Mouse (Mus musculus): Measurements from ENCODE around the gene Akr1b7. TPM values are rescaled to one million over a fixed set of nuclear protein-coding genes. Genes with fewer than 3 reads are reported as not detected.

Akr1b7 gene
- total RNA-seq, 1 experiment: not detected

DNA sequence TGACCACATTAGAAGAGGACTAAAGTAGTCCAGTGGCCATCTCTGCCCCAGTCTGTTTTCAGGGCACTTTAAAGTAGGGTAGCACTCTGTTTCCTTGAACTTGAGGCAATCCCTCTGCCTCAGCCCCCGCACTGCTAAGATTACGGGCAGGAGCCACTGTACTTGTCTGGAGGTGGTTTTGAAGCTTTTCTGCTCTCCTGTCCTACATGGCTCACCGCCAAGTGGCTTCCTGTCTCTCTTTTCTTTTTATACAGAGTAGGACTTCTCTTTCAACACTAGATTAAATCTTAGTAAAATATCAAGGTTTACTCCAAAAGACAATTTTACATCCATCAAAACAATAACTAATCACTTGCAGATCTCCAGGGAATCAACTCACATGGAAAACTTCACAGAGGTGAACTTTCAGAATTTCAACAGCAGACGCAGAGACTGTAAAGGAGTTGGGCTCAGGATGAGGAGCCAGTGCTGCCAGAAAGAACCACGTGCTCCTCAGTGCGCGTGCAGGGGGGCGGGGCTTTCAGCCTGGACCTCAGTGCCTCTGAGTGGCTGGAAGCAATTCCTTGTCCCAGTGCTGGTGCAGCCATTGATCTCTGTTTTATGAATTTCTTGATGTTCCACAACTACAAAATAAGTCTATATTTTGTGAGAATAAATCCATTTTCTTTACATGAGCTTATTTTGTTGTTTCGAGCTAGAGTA is 29.6 kb downstream of the Akr1b7 start:
- no peaks in the 10 kb centered on the region; a peak in 1 of 4 replicates for H3K4me1 ChIP-seq (ENCODE audit: control insufficient read depth in 2 of 2, insufficient read depth in 2 of 2, low read length in 2 of 2, poor library complexity in 1 of 2)
- no peaks in the 10 kb centered on the region for H3K9me3 ChIP-seq (ENCODE audit: control insufficient read depth, insufficient read depth, low read depth, low read length)
- in situ Hi-C loops (cut with MboI; ENCODE audit: low sequenced_read_pairs in 2 of 2, unreplicated experiment in 2 of 2): no loop called here
- no peaks in the 10 kb centered on the region for H3K36me3 ChIP-seq (ENCODE audit: control insufficient read depth, insufficient read depth, low read length, poor library complexity, severe bottlenecking)
- peak; percentile 13 for DNase-seq (ENCODE audit: low read depth, low spot score)
- no peak overlapping the region for H3K9ac ChIP-seq (ENCODE audit: insufficient read depth, low read depth, low read length, poor library complexity, severe bottlenecking)
- no peak overlapping the region for H3K4me3 ChIP-seq (ENCODE audit: insufficient read depth in 1 of 2, low read depth in 1 of 2, low read length in 2 of 2, poor library complexity in 1 of 2, severe bottlenecking in 1 of 2)
- no peak overlapping the region for H3K27ac ChIP-seq (ENCODE audit: insufficient read depth, low read depth, low read length, poor library complexity, severe bottlenecking)
- no peak for TF ChIP-seq ZNF384 (IDR thresholded peaks at IDR 0.05; ENCODE audit: low read depth, low read length)
- TF ChIP-seq HCFC1 (IDR thresholded peaks at IDR 0.05; ENCODE audit: borderline replicate concordance, insufficient read depth, low read length): no peak
- no peak for TF ChIP-seq CHD2 (IDR thresholded peaks at IDR 0.05; ENCODE audit: low read depth, low read length)
- TF ChIP-seq ZC3H11A (IDR thresholded peaks at IDR 0.05; ENCODE audit: borderline replicate concordance, low read depth, low read length): no peak
- no peak for TF ChIP-seq MAFK (IDR thresholded peaks at IDR 0.05; ENCODE audit: insufficient read depth, low read depth, low read length)

DNA sequence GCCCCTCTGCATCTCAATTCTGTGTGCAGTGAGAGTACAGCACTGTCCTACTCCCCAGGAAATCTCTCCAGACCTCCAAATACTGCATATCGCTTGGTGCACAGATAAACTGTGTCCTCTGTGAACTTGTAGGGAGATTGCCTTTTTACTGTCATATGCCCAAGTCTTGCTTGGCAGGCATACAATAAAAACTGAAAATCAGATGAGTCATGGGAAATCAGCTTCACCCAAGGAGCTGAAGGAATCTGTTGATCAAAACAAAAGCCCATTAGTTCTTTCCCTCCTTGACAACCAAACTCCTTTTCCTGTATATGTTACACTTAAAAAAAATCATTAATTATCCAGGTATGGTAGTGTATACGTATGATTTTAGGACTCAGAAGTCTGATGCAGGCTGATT is 31.7 kb downstream of the Akr1b7 start:
- in situ Hi-C loops (cut with MboI; ENCODE audit: low sequenced_read_pairs in 2 of 2, unreplicated experiment in 2 of 2): no loop called here
- TF ChIP-seq MAFK (IDR thresholded peaks at IDR 0.05; ENCODE audit: insufficient read depth, low read depth, low read length) (no peak), ZC3H11A (IDR thresholded peaks at IDR 0.05; ENCODE audit: borderline replicate concordance, low read depth, low read length) (no peak), CHD2 (IDR thresholded peaks at IDR 0.05; ENCODE audit: low read depth, low read length) (no peak), HCFC1 (IDR thresholded peaks at IDR 0.05; ENCODE audit: borderline replicate concordance, insufficient read depth, low read length) (no peak), ZNF384 (IDR thresholded peaks at IDR 0.05; ENCODE audit: low read depth, low read length) (no peak)
- Histone ChIP-seq H3K4me3 (ENCODE audit: insufficient read depth in 1 of 2, low read depth in 1 of 2, low read length in 2 of 2, poor library complexity in 1 of 2, severe bottlenecking in 1 of 2) (no peak overlapping the region), H3K36me3 (ENCODE audit: control insufficient read depth, insufficient read depth, low read length, poor library complexity, severe bottlenecking) (no peaks in the 10 kb centered on the region), H3K4me1 (ENCODE audit: control insufficient read depth in 2 of 2, insufficient read depth in 2 of 2, low read length in 2 of 2, poor library complexity in 1 of 2) (no peaks in the 10 kb centered on the region; a peak in 1 of 4 replicates), H3K27ac (ENCODE audit: insufficient read depth, low read depth, low read length, poor library complexity, severe bottlenecking) (no peak overlapping the region), H3K9ac (ENCODE audit: insufficient read depth, low read depth, low read length, poor library complexity, severe bottlenecking) (no peak overlapping the region), H3K9me3 (ENCODE audit: control insufficient read depth, insufficient read depth, low read depth, low read length) (no peaks in the 10 kb centered on the region)
- no peak for DNase-seq (ENCODE audit: low read depth, low spot score)

- Histone ChIP-seq H3K9me3 (ENCODE audit: control insufficient read depth, insufficient read depth, low read depth, low read length) (no peaks in the 10 kb centered on the region), H3K36me3 (ENCODE audit: control insufficient read depth, insufficient read depth, low read length, poor library complexity, severe bottlenecking) (no peaks in the 10 kb centered on the region), H3K9ac (ENCODE audit: insufficient read depth, low read depth, low read length, poor library complexity, severe bottlenecking) (no peak overlapping the region), H3K4me3 (ENCODE audit: insufficient read depth in 1 of 2, low read depth in 1 of 2, low read length in 2 of 2, poor library complexity in 1 of 2, severe bottlenecking in 1 of 2) (no peak overlapping the region), H3K4me1 (ENCODE audit: control insufficient read depth in 2 of 2, insufficient read depth in 2 of 2, low read length in 2 of 2, poor library complexity in 1 of 2) (no peaks in the 10 kb centered on the region), H3K27ac (ENCODE audit: insufficient read depth, low read depth, low read length, poor library complexity, severe bottlenecking) (no peak overlapping the region)
- peak; percentile 59 for DNase-seq (ENCODE audit: low read depth, low spot score)
- in situ Hi-C loops (cut with MboI; ENCODE audit: low sequenced_read_pairs in 2 of 2, unreplicated experiment in 2 of 2): loop anchor here in 1 of 2 experiments (5.0 kb wide), 1 partner anchor 156 kb away; no protein-coding TSS in a partner anchor
- TF ChIP-seq CHD2 (IDR thresholded peaks at IDR 0.05; ENCODE audit: low read depth, low read length) (no peak), ZC3H11A (IDR thresholded peaks at IDR 0.05; ENCODE audit: borderline replicate concordance, low read depth, low read length) (peak; percentile 75; the same call in 1 of the 2 replicates)
Observed at GRCm38 (mm10) chr6:34447961-34448360, 35.8 kb downstream of the Akr1b7 start.

- H3K9me3 ChIP-seq (ENCODE audit: control insufficient read depth, insufficient read depth, low read depth, low read length): no peaks in the 10 kb centered on the region
- in situ Hi-C loops (cut with MboI; ENCODE audit: low sequenced_read_pairs in 2 of 2, unreplicated experiment in 2 of 2): loop anchor here in 1 of 2 experiments (5.0 kb wide), 1 partner anchor 156 kb away; no protein-coding TSS in a partner anchor
- H3K36me3 ChIP-seq (ENCODE audit: control insufficient read depth, insufficient read depth, low read length, poor library complexity, severe bottlenecking): no peaks in the 10 kb centered on the region
- no peak overlapping the region for H3K27ac ChIP-seq (ENCODE audit: insufficient read depth, low read depth, low read length, poor library complexity, severe bottlenecking)
- DNase-seq (ENCODE audit: low read depth, low spot score): no peak
- H3K4me3 ChIP-seq (ENCODE audit: insufficient read depth in 1 of 2, low read depth in 1 of 2, low read length in 2 of 2, poor library complexity in 1 of 2, severe bottlenecking in 1 of 2): no peak overlapping the region
- H3K9ac ChIP-seq (ENCODE audit: insufficient read depth, low read depth, low read length, poor library complexity, severe bottlenecking): no peak overlapping the region
- TF ChIP-seq ZC3H11A (IDR thresholded peaks at IDR 0.05; ENCODE audit: borderline replicate concordance, low read depth, low read length) (no peak), CHD2 (IDR thresholded peaks at IDR 0.05; ENCODE audit: low read depth, low read length) (no peak), ZNF384 (IDR thresholded peaks at IDR 0.05; ENCODE audit: low read depth, low read length) (no peak)
- H3K4me1 ChIP-seq (ENCODE audit: control insufficient read depth in 2 of 2, insufficient read depth in 2 of 2, low read length in 2 of 2, poor library complexity in 1 of 2): no peaks in the 10 kb centered on the region
Observed at GRCm38 (mm10) chr6:34448696-34449095, 36.6 kb downstream of the Akr1b7 start.

Measured in ES-E14 (cell line).